Mouse (Mus musculus): ENCODE results near the gene Plekha1. TPM values are rescaled to one million over a fixed set of nuclear protein-coding genes. Genes with fewer than 3 reads are reported as not detected.

Gene Plekha1
- polyA plus RNA-seq, 1 experiment from 2014 or later = 34.8 TPM

GRCm38 (mm10) chr7:130897201-130897600, 31.6 kb downstream of the Plekha1 start:
- H3K4me2 ChIP-seq (ENCODE audit: low read length) = no peak overlapping the region
- H3K9ac ChIP-seq (ENCODE audit: low read length) = no peak overlapping the region
- H3K9me3 ChIP-seq (ENCODE audit: control insufficient read depth, low read length) = no peaks in the 10 kb centered on the region
- WGBS = 93% methylated on average over 10 of the region's 10 CpGs
- no peaks in the 10 kb centered on the region for H3K4me1 ChIP-seq (replicated peaks; ENCODE audit: control insufficient read depth, insufficient read depth, low read length)
- no peak for ATAC-seq (replicated peaks; ENCODE audit: low FRiP score, low TSS enrichment, low read depth)
- H3K36me3 ChIP-seq (ENCODE audit: control insufficient read depth, insufficient read depth, low read length) = peaks cover 29% of the 10 kb centered on the region
- H3K4me3 ChIP-seq (ENCODE audit: low read depth, low read length) = no peak overlapping the region
- no peaks in the 10 kb centered on the region for H3K27me3 ChIP-seq (replicated peaks; ENCODE audit: control insufficient read depth, insufficient read depth, low read length)
- no peak for DNase-seq (ENCODE audit: low spot score)
- H3K27ac ChIP-seq (ENCODE audit: low read depth) = no peak overlapping the region

GRCm38 (mm10) chr7:130898373-130898772, 32.8 kb downstream of the Plekha1 start:
- Histone ChIP-seq H3K27ac (ENCODE audit: low read depth) (no peak overlapping the region), H3K4me2 (ENCODE audit: low read length) (no peak overlapping the region), H3K9ac (ENCODE audit: low read length) (no peak overlapping the region), H3K36me3 (ENCODE audit: control insufficient read depth, insufficient read depth, low read length) (peaks cover 24% of the 10 kb centered on the region), H3K9me3 (ENCODE audit: control insufficient read depth, low read length) (no peaks in the 10 kb centered on the region), H3K4me1 (replicated peaks; ENCODE audit: control insufficient read depth, insufficient read depth, low read length) (no peaks in the 10 kb centered on the region), H3K4me3 (ENCODE audit: low read depth, low read length) (no peak overlapping the region), H3K27me3 (replicated peaks; ENCODE audit: control insufficient read depth, insufficient read depth, low read length) (no peaks in the 10 kb centered on the region)
- no peak for ATAC-seq (replicated peaks; ENCODE audit: low FRiP score, low TSS enrichment, low read depth)
- 88% methylated on average over 4 of the region's 4 CpGs for WGBS
- DNase-seq (ENCODE audit: low spot score) = no peak

- ATAC-seq (replicated peaks; ENCODE audit: low FRiP score, low TSS enrichment, low read depth) = no peak
- WGBS = 96% methylated on average over 5 of the region's 5 CpGs
- peaks cover 40% of the 10 kb centered on the region for H3K36me3 ChIP-seq (ENCODE audit: control insufficient read depth, insufficient read depth, low read length)
- DNase-seq (ENCODE audit: low spot score) = no peak
- H3K27ac ChIP-seq (ENCODE audit: low read depth) = no peak overlapping the region
- no peak overlapping the region for H3K4me2 ChIP-seq (ENCODE audit: low read length)
- no peaks in the 10 kb centered on the region for H3K27me3 ChIP-seq (replicated peaks; ENCODE audit: control insufficient read depth, insufficient read depth, low read length)
- no peak overlapping the region for H3K4me3 ChIP-seq (ENCODE audit: low read depth, low read length)
- no peaks in the 10 kb centered on the region for H3K4me1 ChIP-seq (replicated peaks; ENCODE audit: control insufficient read depth, insufficient read depth, low read length)
- no peaks in the 10 kb centered on the region for H3K9me3 ChIP-seq (ENCODE audit: control insufficient read depth, low read length)
- no peak overlapping the region for H3K9ac ChIP-seq (ENCODE audit: low read length)
Observed at GRCm38 (mm10) chr7:130900233-130900848, 34.8 kb downstream of the Plekha1 start.

- Histone ChIP-seq H3K36me3 (ENCODE audit: control insufficient read depth, insufficient read depth, low read length) (peaks cover 25% of the 10 kb centered on the region), H3K4me3 (ENCODE audit: low read depth, low read length) (no peak overlapping the region), H3K4me2 (ENCODE audit: low read length) (no peak overlapping the region), H3K9ac (ENCODE audit: low read length) (no peak overlapping the region), H3K9me3 (ENCODE audit: control insufficient read depth, low read length) (no peaks in the 10 kb centered on the region), H3K4me1 (replicated peaks; ENCODE audit: control insufficient read depth, insufficient read depth, low read length) (no peaks in the 10 kb centered on the region), H3K27me3 (replicated peaks; ENCODE audit: control insufficient read depth, insufficient read depth, low read length) (no peaks in the 10 kb centered on the region), H3K27ac (ENCODE audit: low read depth) (no peak overlapping the region)
- no peak for DNase-seq (ENCODE audit: low spot score)
- WGBS = 91% methylated on average over 1 of the region's 1 CpGs
- ATAC-seq (replicated peaks; ENCODE audit: low FRiP score, low TSS enrichment, low read depth) = no peak
Observed at GRCm38 (mm10) chr7:130902929-130903328, 37.4 kb downstream of the Plekha1 start.

- H3K27me3 ChIP-seq (replicated peaks; ENCODE audit: control insufficient read depth, insufficient read depth, low read length) = no peaks in the 10 kb centered on the region
- no peak overlapping the region for H3K27ac ChIP-seq (ENCODE audit: low read depth)
- H3K4me2 ChIP-seq (ENCODE audit: low read length) = no peak overlapping the region
- peaks cover 30% of the 10 kb centered on the region for H3K36me3 ChIP-seq (ENCODE audit: control insufficient read depth, insufficient read depth, low read length)
- no peak overlapping the region for H3K4me3 ChIP-seq (ENCODE audit: low read depth, low read length)
- 84% methylated on average over 16 of the region's 16 CpGs for WGBS
- no peak overlapping the region for H3K9ac ChIP-seq (ENCODE audit: low read length)
- no peaks in the 10 kb centered on the region for H3K4me1 ChIP-seq (replicated peaks; ENCODE audit: control insufficient read depth, insufficient read depth, low read length)
- H3K9me3 ChIP-seq (ENCODE audit: control insufficient read depth, low read length) = no peaks in the 10 kb centered on the region
- no peak for ATAC-seq (replicated peaks; ENCODE audit: low FRiP score, low TSS enrichment, low read depth)
- no peak for DNase-seq (ENCODE audit: low spot score)
Observed at GRCm38 (mm10) chr7:130903505-130904074, 38.0 kb downstream of the Plekha1 start.

GRCm38 (mm10) chr7:130904571-130905365, 39.2 kb downstream of the Plekha1 start:
- H3K9ac ChIP-seq (ENCODE audit: low read length) = no peak overlapping the region
- WGBS = 85% methylated on average over 13 of the region's 13 CpGs
- ATAC-seq (replicated peaks; ENCODE audit: low FRiP score, low TSS enrichment, low read depth) (no peak), DNase-seq (ENCODE audit: low spot score) (no peak)
- peaks cover 38% of the 10 kb centered on the region for H3K36me3 ChIP-seq (ENCODE audit: control insufficient read depth, insufficient read depth, low read length)
- H3K9me3 ChIP-seq (ENCODE audit: control insufficient read depth, low read length) = no peaks in the 10 kb centered on the region
- H3K4me2 ChIP-seq (ENCODE audit: low read length) = no peak overlapping the region
- H3K4me3 ChIP-seq (ENCODE audit: low read depth, low read length) = no peak overlapping the region
- no peaks in the 10 kb centered on the region for H3K27me3 ChIP-seq (replicated peaks; ENCODE audit: control insufficient read depth, insufficient read depth, low read length)
- H3K4me1 ChIP-seq (replicated peaks; ENCODE audit: control insufficient read depth, insufficient read depth, low read length) = no peaks in the 10 kb centered on the region
- H3K27ac ChIP-seq (ENCODE audit: low read depth) = no peak overlapping the region

- peaks cover 37% of the 10 kb centered on the region for H3K36me3 ChIP-seq (ENCODE audit: control insufficient read depth, insufficient read depth, low read length)
- ATAC-seq (replicated peaks; ENCODE audit: low FRiP score, low TSS enrichment, low read depth) = no peak
- H3K9me3 ChIP-seq (ENCODE audit: control insufficient read depth, low read length) = no peaks in the 10 kb centered on the region
- no peak overlapping the region for H3K9ac ChIP-seq (ENCODE audit: low read length)
- DNase-seq (ENCODE audit: low spot score) = no peak
- no peaks in the 10 kb centered on the region for H3K27me3 ChIP-seq (replicated peaks; ENCODE audit: control insufficient read depth, insufficient read depth, low read length)
- 91% methylated on average over 14 of the region's 14 CpGs for WGBS
- no peak overlapping the region for H3K4me3 ChIP-seq (ENCODE audit: low read depth, low read length)
- H3K4me1 ChIP-seq (replicated peaks; ENCODE audit: control insufficient read depth, insufficient read depth, low read length) = no peaks in the 10 kb centered on the region
- H3K27ac ChIP-seq (ENCODE audit: low read depth) = no peak overlapping the region
- no peak overlapping the region for H3K4me2 ChIP-seq (ENCODE audit: low read length)
Observed at GRCm38 (mm10) chr7:130910841-130911240, 45.3 kb downstream of the Plekha1 start.

- ATAC-seq (replicated peaks; ENCODE audit: low FRiP score, low TSS enrichment, low read depth) (no peak), DNase-seq (ENCODE audit: low spot score) (no peak)
- H3K27me3 ChIP-seq (replicated peaks; ENCODE audit: control insufficient read depth, insufficient read depth, low read length) = no peaks in the 10 kb centered on the region
- WGBS = 46% methylated on average over 5 of the region's 5 CpGs
- no peak overlapping the region for H3K4me2 ChIP-seq (ENCODE audit: low read length)
- H3K27ac ChIP-seq (ENCODE audit: low read depth) = no peak overlapping the region
- H3K4me1 ChIP-seq (replicated peaks; ENCODE audit: control insufficient read depth, insufficient read depth, low read length) = no peaks in the 10 kb centered on the region
- peaks cover 21% of the 10 kb centered on the region for H3K36me3 ChIP-seq (ENCODE audit: control insufficient read depth, insufficient read depth, low read length)
- H3K9me3 ChIP-seq (ENCODE audit: control insufficient read depth, low read length) = no peaks in the 10 kb centered on the region
- H3K4me3 ChIP-seq (ENCODE audit: low read depth, low read length) = no peak overlapping the region
- H3K9ac ChIP-seq (ENCODE audit: low read length) = no peak overlapping the region
Observed at GRCm38 (mm10) chr7:130914693-130915363, 49.3 kb downstream of the Plekha1 start.
